Mouse (Mus musculus): ENCODE data around the gene Slfn8.

DNA sequence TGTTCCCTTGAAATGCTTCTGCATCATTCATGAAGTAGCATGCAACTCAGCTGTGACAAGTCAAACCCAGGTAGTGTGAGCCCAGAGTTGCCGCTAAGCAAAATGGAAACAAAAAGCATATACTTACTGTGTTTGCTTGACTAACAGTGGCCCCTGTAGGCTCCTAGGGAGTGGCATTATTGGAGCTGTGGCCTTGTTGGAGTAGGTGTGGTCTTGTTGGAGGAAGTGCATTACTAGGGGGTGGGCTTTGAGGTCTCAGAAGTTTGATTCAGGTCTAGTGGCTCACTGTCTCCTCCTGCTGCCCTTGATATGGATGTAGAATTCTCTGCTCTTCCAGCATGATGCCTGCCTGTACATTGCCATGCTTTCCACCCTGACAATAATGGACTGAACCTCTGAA, 19.7 kb upstream of the Slfn8 start:
- TF ChIP-seq CTCF (IDR thresholded peaks at IDR 0.05; ENCODE audit: low read depth), result peak; percentile 42
- TF ChIP-seq EP300 (IDR thresholded peaks at IDR 0.05; ENCODE audit: low read depth), result no peak
